Mouse (Mus musculus) forebrain, postnatal 0 days (tissue): ENCODE measurements around the gene Angel2. TPM values are rescaled to one million over a fixed set of nuclear protein-coding genes. Genes with fewer than 3 reads are reported as not detected.

Source experiments
- ATAC-seq: fragments of 200-750 bp; cut with Nextera tagmentation; 2 replicates; pipeline ENCODE4 v1.8.0; 2017; ENCODE audit warnings: mild to moderate bottlenecking, moderate library complexity
- DNase-seq: peaks from one replicate; pipeline ENCODE4 v3.0.0-alpha.2; 2015
- H3K27ac ChIP-seq: fragments of 300-500 bp; sonication (generic); 2 replicates; pipeline ENCODE4 v1.5.1; 2014; ENCODE audit warnings: low read depth, mild to moderate bottlenecking, antibody characterized with exemption, low read length, moderate library complexity, mixed read lengths
- H3K27me3 ChIP-seq: fragments of 300-500 bp; sonication (generic); 2 replicates; pipeline ENCODE4 v1.6.1; 2014; ENCODE audit warnings: mild to moderate bottlenecking, low read length, mixed read lengths; ENCODE audit not compliant: insufficient read depth
- H3K36me3 ChIP-seq: fragments of 300-500 bp; sonication (generic); 2 replicates; pipeline ENCODE4 v1.6.1; 2014; ENCODE audit warnings: mild to moderate bottlenecking, moderate library complexity; ENCODE audit not compliant: insufficient read depth
- H3K4me1 ChIP-seq: fragments of 300-500 bp; sonication (generic); 2 replicates; pipeline ENCODE4 v1.6.1; 2014; ENCODE audit warnings: antibody characterized with exemption; ENCODE audit not compliant: insufficient read depth
- H3K4me2 ChIP-seq: fragments of 300-500 bp; sonication (generic); 2 replicates; pipeline ENCODE4 v1.6.1; 2014; ENCODE audit warnings: low read depth, mild to moderate bottlenecking, moderate library complexity
- H3K4me3 ChIP-seq: fragments of 300-500 bp; sonication (generic); 2 replicates; pipeline ENCODE4 v1.5.1; 2014; ENCODE audit warnings: low read depth, low read length, mixed read lengths
- H3K9ac ChIP-seq: fragments of 300-500 bp; sonication (generic); 2 replicates; pipeline ENCODE4 v1.6.1; 2014; ENCODE audit warnings: mild to moderate bottlenecking
- H3K9me3 ChIP-seq: fragments of 300-500 bp; sonication (generic); 2 replicates; pipeline ENCODE4 v1.6.1; 2016; ENCODE audit warnings: low read length
- CTCF ChIP-seq: sonication (generic); IDR thresholded peaks from 2 replicates; pipeline ENCODE4 v1.5.1; 2016; ENCODE audit warnings: antibody characterized with exemption, control low read depth, low read depth
- WGBS: fragments of 180-500 bp; shearing (Covaris S2); extraction: QIAGEN DNeasy Blood & Tissue Kit; methylation state at CpG from one replicate; pipeline ENCODE4 v1.1.7; 2014; 5-methylcytosine and 5-hydroxymethylcytosine counted together
- polyA plus RNA-seq: library from polyadenylated mRNA; unstranded; fragments of >200 nt; fragmentation: Nextera tagmentation; extraction: Ambion mirVana; gene quantifications from 2 replicates; pipeline ENCODE4 v1.2.1, GENCODE M21; 2015
- total RNA-seq: library from RNA; depleted of rRNA; stranded (reverse); fragments of >200 nt; gene quantifications from 2 replicates; pipeline ENCODE4 v1.2.3, GENCODE M21; 2014

The Angel2 gene
- total and polyA plus RNA-seq, 2 experiments from 2014 or later, result 47.7 to 49.1 TPM

DNA sequence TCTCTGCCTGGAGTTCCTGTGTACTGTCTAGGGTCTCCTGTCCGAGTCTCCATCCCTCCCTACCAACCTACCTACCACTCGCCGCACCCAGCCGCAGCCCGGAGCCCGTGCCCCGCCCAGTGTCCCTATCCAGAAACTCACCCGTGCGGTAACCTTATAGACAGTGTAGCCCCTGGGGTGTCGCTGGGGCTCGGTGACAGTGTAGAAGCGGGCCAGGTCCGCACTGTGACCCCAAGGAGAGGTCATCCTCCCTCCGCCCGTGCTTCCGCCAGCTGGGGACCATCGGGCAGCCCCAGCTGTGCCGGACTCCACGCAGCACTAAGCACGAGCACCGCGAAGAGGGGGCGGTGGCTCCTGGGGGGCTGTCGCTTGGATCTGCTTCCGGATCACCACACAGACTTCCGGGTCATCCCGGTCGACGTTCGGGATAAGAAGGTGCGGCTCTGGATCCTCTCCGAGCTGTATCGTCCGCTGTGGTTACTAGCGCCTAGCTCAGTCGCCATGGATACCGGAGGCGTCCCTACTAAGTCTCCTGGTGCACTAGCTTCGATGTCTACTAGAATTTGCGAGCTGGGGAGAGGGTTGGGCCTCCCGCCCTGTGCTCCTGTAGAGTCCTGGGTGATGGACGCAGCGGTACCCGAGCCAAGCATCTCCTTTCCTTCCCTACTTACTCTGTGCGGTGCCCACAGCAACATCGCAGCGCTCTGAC, 13.3 kb upstream of the Angel2 start, which contains the start of gene Rps6kc1:
Gene Rps6kc1 (minus strand): TSS at position 356 of the 709 bp plus-strand sequence.
- Histone ChIP-seq H3K9ac (peak within 1 kb of the TSS; percentile 92), H3K4me3 (peak within 1 kb of the TSS; percentile 74), H3K4me1 (peaks cover 19% of the 10 kb centered on the region), H3K27ac (peak within 1 kb of the TSS; percentile 80), H3K36me3 (no peaks in the 10 kb centered on the region), H3K27me3 (no peaks in the 10 kb centered on the region), H3K4me2 (peak within 1 kb of the TSS; percentile 97), H3K9me3 (no peaks in the 10 kb centered on the region)
- ATAC-seq (peak; percentile 97), DNase-seq (peak; percentile 92)
- TF ChIP-seq CTCF, result no peak
- WGBS, result 4% methylated on average over 47 of the region's 47 CpGs

DNA sequence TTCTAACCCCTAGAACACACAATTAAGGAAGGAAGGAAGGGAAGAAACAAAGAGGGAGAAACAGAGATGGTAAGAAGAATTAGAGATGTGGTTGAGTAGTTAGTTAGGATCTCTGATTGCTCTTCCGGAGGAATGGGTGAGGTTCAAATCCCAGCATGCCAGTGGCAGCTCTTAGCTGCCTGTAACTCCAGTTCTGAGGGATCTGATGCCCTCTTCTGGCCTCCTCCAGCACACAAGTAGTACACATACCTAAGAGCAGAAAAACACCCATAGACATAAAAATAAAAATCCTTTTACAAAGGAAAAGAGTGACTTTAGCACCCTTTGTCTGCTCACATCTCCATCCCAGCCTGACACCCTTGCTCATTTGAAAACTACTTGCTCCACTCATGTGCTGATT, 12.3 kb upstream of the Angel2 start:
- H3K27me3 ChIP-seq, result no peaks in the 10 kb centered on the region
- ATAC-seq (no peak), DNase-seq (no peak)
- H3K9ac ChIP-seq, result no peak overlapping the region
- WGBS, result 57% methylated on average over 1 of the region's 1 CpGs
- no peak overlapping the region for H3K4me3 ChIP-seq
- no peak overlapping the region for H3K27ac ChIP-seq
- peak overlapping the region; percentile 97; the same call in 1 of the 2 replicates for H3K4me2 ChIP-seq
- H3K36me3 ChIP-seq, result no peaks in the 10 kb centered on the region
- TF ChIP-seq CTCF, result peak; percentile 16; the same call in 1 of the 2 replicates
- peaks cover 19% of the 10 kb centered on the region for H3K4me1 ChIP-seq
- H3K9me3 ChIP-seq, result no peaks in the 10 kb centered on the region

DNA sequence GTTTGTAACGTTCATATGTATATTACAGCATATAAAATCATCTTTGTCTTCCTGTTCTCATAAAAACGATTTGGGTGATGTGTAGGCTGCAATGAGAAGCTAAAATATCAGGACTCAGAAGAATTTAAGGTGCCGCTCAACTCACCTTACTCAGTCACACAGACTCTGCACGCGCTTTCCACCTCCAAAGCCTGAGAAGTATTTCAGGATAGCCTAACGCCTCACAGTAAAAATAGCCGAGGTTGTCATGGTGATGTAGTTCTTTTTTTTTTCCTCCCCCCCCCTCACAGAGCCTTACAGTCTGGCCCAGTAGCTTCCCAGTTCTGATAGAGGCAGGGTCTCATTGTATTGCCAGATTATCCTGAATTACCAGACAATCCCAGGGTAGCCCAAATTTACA, 6.0 kb upstream of the Angel2 start:
- Histone ChIP-seq H3K9ac (no peak overlapping the region), H3K4me1 (no peaks in the 10 kb centered on the region), H3K27ac (peak overlapping the region; percentile 51; the same call in 1 of the 2 replicates), H3K9me3 (no peaks in the 10 kb centered on the region), H3K36me3 (no peaks in the 10 kb centered on the region), H3K4me3 (0 out of 2 replicates have a peak overlapping the region, but pooled peaks have one; percentile 4), H3K4me2 (no peak overlapping the region), H3K27me3 (no peaks in the 10 kb centered on the region)
- no peak for TF ChIP-seq CTCF
- ATAC-seq, result peak; percentile 80
- WGBS, result 47% methylated on average over 7 of the region's 7 CpGs
- peak; percentile 69 for DNase-seq

DNA sequence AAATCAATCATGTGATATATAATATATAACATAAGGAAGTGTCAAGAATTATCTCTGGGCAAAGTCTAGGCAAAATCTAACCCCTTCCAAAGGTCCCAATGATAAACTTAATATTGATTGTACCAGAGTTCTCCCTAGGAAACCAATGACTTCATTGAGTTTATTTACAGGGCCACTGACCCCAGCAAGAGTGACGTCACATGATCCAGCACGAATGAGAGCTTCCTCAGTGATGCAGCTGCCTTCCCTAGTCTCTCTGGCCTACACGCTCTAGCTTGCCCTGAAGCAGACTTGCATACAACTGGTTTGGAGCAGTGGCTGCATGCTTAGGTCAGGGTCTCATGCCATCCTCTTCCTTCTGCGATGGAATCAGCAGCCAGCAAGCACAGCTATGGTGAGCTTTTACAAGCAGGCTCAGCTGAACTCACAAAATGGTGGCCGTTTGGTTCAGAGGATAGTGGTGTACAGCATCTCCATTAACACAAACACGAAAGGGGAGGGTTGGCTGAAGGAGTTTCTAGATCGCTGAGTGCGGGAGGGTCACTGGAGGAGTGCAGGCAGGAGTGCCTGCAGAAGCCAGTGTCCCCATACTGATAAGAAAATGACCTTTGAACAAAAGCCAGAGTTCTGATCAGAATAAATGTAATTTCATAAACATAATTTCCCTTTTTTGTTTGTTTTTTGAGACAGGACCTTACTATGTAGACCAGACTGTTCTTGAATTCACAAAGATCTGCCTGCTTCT, 5.0 kb upstream of the Angel2 start:
- no peaks in the 10 kb centered on the region for H3K36me3 ChIP-seq
- no peak overlapping the region for H3K4me3 ChIP-seq
- DNase-seq (no peak), ATAC-seq (no peak)
- TF ChIP-seq CTCF, result no peak
- H3K27me3 ChIP-seq, result no peaks in the 10 kb centered on the region
- no peaks in the 10 kb centered on the region for H3K4me1 ChIP-seq
- WGBS, result 78% methylated on average over 8 of the region's 8 CpGs
- H3K4me2 ChIP-seq, result no peak overlapping the region
- H3K9ac ChIP-seq, result no peak overlapping the region
- no peaks in the 10 kb centered on the region for H3K9me3 ChIP-seq
- H3K27ac ChIP-seq, result no peak overlapping the region

DNA sequence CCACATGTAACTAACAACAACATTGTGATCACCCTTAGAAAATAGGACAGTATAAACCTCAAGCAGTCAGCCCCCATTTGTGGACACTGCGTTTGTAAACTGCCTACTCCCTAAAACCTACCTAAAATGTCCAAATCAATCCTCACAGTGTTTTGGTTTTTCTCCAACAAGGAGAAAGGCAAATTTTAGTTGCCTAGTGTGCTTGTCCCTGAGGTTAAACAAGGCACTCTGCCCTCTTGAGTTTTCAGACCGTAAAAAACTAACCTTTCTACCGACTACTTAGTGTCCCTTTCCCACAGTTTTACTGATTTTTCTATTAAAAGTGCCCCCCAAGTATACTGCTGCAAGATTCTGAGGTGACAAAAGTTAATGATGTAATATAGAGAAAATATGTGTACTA, 2.4 kb downstream of the Angel2 start:
- Histone ChIP-seq H3K9ac (no peak overlapping the region), H3K4me3 (peak overlapping the region; percentile 76), H3K27ac (no peak overlapping the region), H3K9me3 (no peaks in the 10 kb centered on the region), H3K27me3 (no peaks in the 10 kb centered on the region), H3K4me1 (0 out of 2 replicates have a peak, but pooled peaks cover 4% of the 10 kb centered on the region), H3K4me2 (no peak overlapping the region; the same call in 1 of the 2 replicates), H3K36me3 (no peaks in the 10 kb centered on the region)
- DNase-seq, result no peak
- WGBS, result 92% methylated on average over 3 of the region's 3 CpGs
- no peak for TF ChIP-seq CTCF
- ATAC-seq, result no peak

DNA sequence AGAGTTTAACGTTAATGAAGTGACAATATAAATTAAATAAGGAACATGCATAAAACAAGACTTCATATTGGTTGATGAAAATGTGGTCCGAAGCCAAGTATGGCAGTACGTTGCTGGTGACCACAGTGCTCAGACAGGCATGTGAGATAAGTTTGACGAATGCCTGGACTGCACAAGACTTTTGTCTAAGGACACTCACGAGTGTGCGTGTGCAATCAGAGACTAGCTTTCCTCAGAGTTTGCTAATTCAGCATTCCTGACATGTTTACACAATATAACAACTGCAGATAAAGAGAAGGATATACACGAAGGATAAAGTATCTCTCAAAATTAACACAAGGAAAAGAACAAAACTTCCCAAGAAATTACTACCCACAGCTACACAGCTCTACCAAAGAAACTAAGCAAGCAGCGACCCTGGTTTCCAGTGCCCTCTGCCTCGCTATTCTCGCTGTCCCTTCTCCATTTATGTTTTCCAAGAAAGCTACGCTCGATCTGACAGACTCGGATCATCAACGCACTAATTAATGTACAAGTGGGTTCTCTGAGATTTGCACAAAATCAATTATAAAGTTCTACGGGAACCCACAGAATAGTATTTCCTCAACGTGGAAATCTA, 2.9 kb downstream of the Angel2 start:
- Histone ChIP-seq H3K36me3 (0 out of 2 replicates have a peak, but pooled peaks cover 3% of the 10 kb centered on the region), H3K4me1 (0 out of 2 replicates have a peak, but pooled peaks cover 4% of the 10 kb centered on the region), H3K27ac (peak overlapping the region; percentile 99), H3K27me3 (no peaks in the 10 kb centered on the region), H3K4me2 (peak overlapping the region; percentile 76), H3K9ac (peak overlapping the region; percentile 91), H3K4me3 (peak overlapping the region; percentile 76), H3K9me3 (no peaks in the 10 kb centered on the region)
- 16% methylated on average over 16 of the region's 16 CpGs for WGBS
- no peak for TF ChIP-seq CTCF
- DNase-seq, result no peak
- peak; percentile 25; the same call in 1 of the 2 replicates for ATAC-seq
